Mouse (Mus musculus) neural tube, embryonic 13.5 days (tissue): ENCODE data around the gene Kcnn4. TPM values are rescaled to one million over a fixed set of nuclear protein-coding genes. Genes with fewer than 3 reads are reported as not detected.
A peak's percentile ranks its signal among the peaks of the same experiment; 100 is the strongest.

Experiments used
- ATAC-seq: fragments of 200-750 bp; cut with Nextera tagmentation; 2 replicates; pipeline ENCODE4 v1.8.0; 2017; ENCODE audit warnings: low read depth, mild to moderate bottlenecking, moderate TSS enrichment, moderate library complexity
- H3K27ac ChIP-seq: fragments of 300-500 bp; sonication (generic); replicated peaks from 2 replicates; pipeline ENCODE4 v1.5.1; 2015; ENCODE audit warnings: moderate library complexity, mild to moderate bottlenecking, inconsistent platforms
- H3K27me3 ChIP-seq: fragments of 300-500 bp; sonication (generic); 2 replicates; pipeline ENCODE4 v1.6.1; 2015; ENCODE audit warnings: mild to moderate bottlenecking, inconsistent platforms
- H3K36me3 ChIP-seq: fragments of 300-500 bp; sonication (generic); 2 replicates; pipeline ENCODE4 v1.6.1; 2015; ENCODE audit warnings: mild to moderate bottlenecking, inconsistent platforms
- H3K4me1 ChIP-seq: fragments of 300-500 bp; sonication (generic); replicated peaks from 2 replicates; pipeline ENCODE4 v1.6.1; 2015; ENCODE audit warnings: inconsistent platforms
- H3K4me2 ChIP-seq: fragments of 300-500 bp; sonication (generic); 2 replicates; pipeline ENCODE4 v1.6.1; 2015; ENCODE audit warnings: inconsistent platforms, mild to moderate bottlenecking, moderate library complexity
- H3K4me3 ChIP-seq: fragments of 300-500 bp; sonication (generic); 2 replicates; pipeline ENCODE4 v1.5.1; 2015; ENCODE audit warnings: mild to moderate bottlenecking, inconsistent platforms
- H3K9ac ChIP-seq: fragments of 300-500 bp; sonication (generic); 2 replicates; pipeline ENCODE4 v1.6.1; 2015; ENCODE audit warnings: moderate library complexity, mild to moderate bottlenecking, inconsistent platforms
- H3K9me3 ChIP-seq: fragments of 300-500 bp; sonication (generic); 2 replicates; pipeline ENCODE4 v1.6.1; 2016; ENCODE audit warnings: inconsistent platforms
- WGBS: fragments of 180-500 bp; shearing (Covaris S2); methylation state at CpG from one replicate; pipeline ENCODE4 v1.1.7; 2015; 5-methylcytosine and 5-hydroxymethylcytosine counted together
- polyA plus RNA-seq: library from polyadenylated mRNA; unstranded; fragments of >200 nt; fragmentation: Nextera tagmentation; extraction: Ambion mirVana; gene quantifications from 2 replicates; pipeline ENCODE4 v1.2.1, GENCODE M21; 2015

The Kcnn4 gene
- polyA plus RNA-seq, 1 experiment from 2014 or later = 2.2 TPM

- Histone ChIP-seq H3K36me3 (no peaks in the 10 kb centered on the region), H3K27me3 (no peaks in the 10 kb centered on the region), H3K9ac (no peak overlapping the region), H3K4me2 (no peak overlapping the region), H3K9me3 (no peaks in the 10 kb centered on the region), H3K4me1 (peaks cover 27% of the 10 kb centered on the region), H3K27ac (no peak overlapping the region), H3K4me3 (no peak overlapping the region)
- WGBS = 91% methylated on average over 7 of the region's 7 CpGs
- no peak for ATAC-seq
Observed at GRCm38 (mm10) chr7:24368946-24369345, 1.1 kb upstream of the Kcnn4 start.

GRCm38 (mm10) chr7:24371012-24371808, 1.1 kb downstream of the Kcnn4 start:
- Histone ChIP-seq H3K36me3 (no peaks in the 10 kb centered on the region), H3K4me3 (no peak overlapping the region), H3K27ac (no peak overlapping the region), H3K9me3 (no peaks in the 10 kb centered on the region), H3K9ac (no peak overlapping the region), H3K27me3 (no peaks in the 10 kb centered on the region), H3K4me1 (peaks cover 28% of the 10 kb centered on the region), H3K4me2 (peak overlapping the region; percentile 9; the same call in 1 of the 2 replicates)
- ATAC-seq = no peak
- WGBS = 82% methylated on average over 7 of the region's 7 CpGs

DNA sequence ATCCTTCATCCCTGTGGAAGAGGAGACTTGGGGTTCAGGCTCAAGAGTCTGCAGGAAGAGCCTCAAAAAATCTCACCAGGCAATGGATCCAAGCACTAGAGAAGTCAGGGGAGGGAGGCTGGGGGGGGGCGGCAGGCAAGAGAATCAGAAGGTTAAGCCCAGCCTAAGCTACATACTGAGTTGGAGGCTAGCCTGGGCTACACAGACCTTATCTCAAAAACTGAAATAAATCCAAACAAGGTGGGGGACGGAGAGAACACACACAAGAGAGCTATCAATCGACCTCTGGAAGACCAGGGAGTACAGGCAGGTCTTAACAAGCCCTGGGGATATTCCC, 1.7 kb downstream of the Kcnn4 start:
- Histone ChIP-seq H3K36me3 (no peaks in the 10 kb centered on the region), H3K4me2 (no peak overlapping the region), H3K27me3 (0 out of 2 replicates have a peak, but pooled peaks cover 4% of the 10 kb centered on the region), H3K4me3 (no peak overlapping the region), H3K9ac (no peak overlapping the region), H3K27ac (no peak overlapping the region), H3K4me1 (peaks cover 32% of the 10 kb centered on the region), H3K9me3 (no peaks in the 10 kb centered on the region)
- no peak for ATAC-seq
- 62% methylated on average over 3 of the region's 3 CpGs for whole genome bisulfite sequencing

- H3K4me2 ChIP-seq = no peak overlapping the region
- no peak for ATAC-seq
Observed at GRCm38 (mm10) chr7:24372300-24372699, 2.2 kb downstream of the Kcnn4 start.

DNA sequence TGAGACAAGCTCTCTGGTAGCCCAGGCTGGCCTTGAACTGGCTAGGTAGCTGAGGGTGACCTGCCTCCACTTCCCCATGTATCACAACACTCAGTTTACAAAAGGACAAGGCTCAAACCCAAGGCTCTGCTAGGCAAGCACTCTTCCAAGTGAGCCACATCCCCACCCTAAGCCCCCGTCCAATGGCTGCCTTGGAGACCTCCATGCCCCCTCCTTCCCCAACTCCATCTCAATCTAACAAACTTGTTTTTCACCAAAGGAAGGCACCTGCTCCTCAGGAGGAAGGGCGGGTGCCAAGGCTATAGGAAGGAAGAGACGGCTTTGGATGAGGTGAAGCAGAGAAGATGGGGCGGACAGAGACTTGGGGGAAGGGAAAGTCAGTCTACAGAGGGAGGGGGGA, 2.7 kb downstream of the Kcnn4 start:
- Histone ChIP-seq H3K9me3 (no peaks in the 10 kb centered on the region), H3K4me2 (no peak overlapping the region), H3K27me3 (peaks cover 12% of the 10 kb centered on the region), H3K4me1 (peaks cover 40% of the 10 kb centered on the region), H3K27ac (peak overlapping the region; percentile 82), H3K36me3 (no peaks in the 10 kb centered on the region), H3K4me3 (no peak overlapping the region), H3K9ac (no peak overlapping the region)
- 70% methylated on average over 4 of the region's 4 CpGs for WGBS
- no peak for ATAC-seq

More at GRCm38 (mm10) chr7:24372300-24372699, 2.2 kb downstream of the Kcnn4 start:
- no peaks in the 10 kb centered on the region for H3K9me3 ChIP-seq
- H3K9ac ChIP-seq = no peak overlapping the region
- H3K36me3 ChIP-seq = no peaks in the 10 kb centered on the region
- H3K27me3 ChIP-seq = peaks cover 9% of the 10 kb centered on the region
- peak overlapping the region; percentile 82 for H3K27ac ChIP-seq
- H3K4me1 ChIP-seq = peaks cover 37% of the 10 kb centered on the region
- no peak overlapping the region for H3K4me3 ChIP-seq
- WGBS = 89% methylated on average over 11 of the region's 11 CpGs

GRCm38 (mm10) chr7:24373538-24374379, 3.7 kb downstream of the Kcnn4 start:
- 0 out of 2 replicates have a peak overlapping the region, but pooled peaks have one; percentile 31 for H3K9ac ChIP-seq
- peaks cover 44% of the 10 kb centered on the region for H3K4me1 ChIP-seq
- peaks cover 12% of the 10 kb centered on the region for H3K27me3 ChIP-seq
- H3K9me3 ChIP-seq = no peaks in the 10 kb centered on the region
- H3K27ac ChIP-seq = peak overlapping the region; percentile 82
- 33% methylated on average over 17 of the region's 20 CpGs for WGBS
- peak overlapping the region; percentile 22 for H3K4me2 ChIP-seq
- ATAC-seq = peak; percentile 72
- no peak overlapping the region for H3K4me3 ChIP-seq
- no peaks in the 10 kb centered on the region for H3K36me3 ChIP-seq

DNA sequence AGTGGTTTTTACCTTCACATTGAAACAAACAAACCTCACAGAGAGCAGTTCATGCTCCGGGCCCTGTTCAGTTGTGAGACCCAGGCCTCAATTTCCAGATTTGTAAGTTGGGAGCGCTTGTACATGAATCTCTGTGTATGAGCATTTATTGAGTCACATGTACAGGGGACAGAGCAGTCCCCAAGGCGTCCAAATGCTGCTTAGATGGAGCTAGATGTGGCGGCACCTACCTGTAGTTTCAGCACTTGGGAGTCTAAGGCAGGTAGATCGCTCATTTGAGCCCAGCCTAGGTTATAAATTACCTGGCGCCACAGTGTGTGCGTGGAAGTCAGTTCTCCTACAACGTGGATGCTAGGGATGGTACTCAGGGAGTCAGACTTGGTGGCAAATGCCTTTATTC, 6.4 kb downstream of the Kcnn4 start:
- Histone ChIP-seq H3K27ac (no peak overlapping the region), H3K9me3 (no peaks in the 10 kb centered on the region), H3K36me3 (no peaks in the 10 kb centered on the region), H3K4me3 (no peak overlapping the region), H3K4me1 (peaks cover 35% of the 10 kb centered on the region), H3K4me2 (no peak overlapping the region), H3K27me3 (peaks cover 12% of the 10 kb centered on the region), H3K9ac (no peak overlapping the region)
- WGBS = 88% methylated on average over 8 of the region's 8 CpGs
- no peak for ATAC-seq

- peak overlapping the region; percentile 54 for H3K9ac ChIP-seq
- peaks cover 35% of the 10 kb centered on the region for H3K4me1 ChIP-seq
- H3K36me3 ChIP-seq = no peaks in the 10 kb centered on the region
- H3K4me3 ChIP-seq = peak overlapping the region; percentile 29
- H3K4me2 ChIP-seq = peak overlapping the region; percentile 54
- no peaks in the 10 kb centered on the region for H3K9me3 ChIP-seq
- no peak overlapping the region for H3K27ac ChIP-seq
- no peak for ATAC-seq
- peaks cover 12% of the 10 kb centered on the region for H3K27me3 ChIP-seq
- WGBS = 8% methylated on average over 49 of the region's 49 CpGs
Observed at GRCm38 (mm10) chr7:24377091-24377865, 7.2 kb downstream of the Kcnn4 start.

GRCm38 (mm10) chr7:24378049-24378701, 8.1 kb downstream of the Kcnn4 start:
- H3K9ac ChIP-seq = no peak overlapping the region
- H3K4me1 ChIP-seq = peaks cover 27% of the 10 kb centered on the region
- no peaks in the 10 kb centered on the region for H3K36me3 ChIP-seq
- 71% methylated on average over 10 of the region's 10 CpGs for WGBS
- H3K27me3 ChIP-seq = peaks cover 12% of the 10 kb centered on the region
- no peak overlapping the region for H3K4me2 ChIP-seq
- no peak for ATAC-seq
- no peak overlapping the region for H3K27ac ChIP-seq
- H3K9me3 ChIP-seq = no peaks in the 10 kb centered on the region
- no peak overlapping the region for H3K4me3 ChIP-seq

DNA sequence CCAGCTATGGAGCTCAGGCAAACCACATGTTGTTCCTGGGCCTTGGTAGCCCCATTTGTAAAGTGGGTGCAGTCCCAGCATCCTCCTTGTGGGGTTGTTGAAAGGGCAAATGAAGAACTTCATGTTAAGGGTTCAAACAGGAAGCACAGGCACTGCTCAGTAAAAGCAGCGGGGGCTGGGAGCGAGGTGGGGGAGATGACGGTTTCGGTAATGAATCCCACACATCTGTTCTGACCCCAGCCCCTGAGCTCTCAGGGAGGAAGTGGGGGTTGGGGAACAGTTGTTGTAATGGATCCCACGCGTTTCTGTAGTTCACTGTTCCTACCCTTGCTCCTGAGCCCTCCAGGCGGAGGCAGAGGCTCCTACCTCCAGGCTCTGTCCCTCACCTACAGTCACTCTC, 9.9 kb downstream of the Kcnn4 start:
- H3K27ac ChIP-seq = no peak overlapping the region
- no peak overlapping the region for H3K9ac ChIP-seq
- 65% methylated on average over 7 of the region's 7 CpGs for WGBS
- no peak overlapping the region for H3K4me2 ChIP-seq
- no peak for ATAC-seq
- peaks cover 17% of the 10 kb centered on the region for H3K27me3 ChIP-seq
- peaks cover 16% of the 10 kb centered on the region for H3K4me1 ChIP-seq
- no peaks in the 10 kb centered on the region for H3K9me3 ChIP-seq
- no peaks in the 10 kb centered on the region for H3K36me3 ChIP-seq
- no peak overlapping the region for H3K4me3 ChIP-seq

DNA sequence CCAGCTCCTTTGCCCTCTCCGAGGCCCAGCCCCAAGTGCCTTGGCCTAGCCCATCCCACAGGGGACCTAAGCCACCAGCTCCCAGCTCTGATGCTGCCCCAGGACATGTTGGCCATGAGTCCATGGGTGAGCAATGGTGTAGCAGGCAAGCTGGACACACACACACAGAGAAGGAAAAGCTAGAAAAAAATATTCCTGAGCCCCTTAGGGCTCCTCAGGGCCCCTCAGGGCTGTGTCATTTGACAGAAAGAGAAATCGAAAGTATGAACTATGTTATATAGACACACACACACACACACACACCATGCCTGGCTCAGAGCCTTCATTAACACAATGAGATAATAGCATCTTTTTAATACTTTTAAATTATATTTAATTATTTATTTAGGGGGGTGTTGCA, 10.3 kb downstream of the Kcnn4 start:
- Histone ChIP-seq H3K9ac (no peak overlapping the region), H3K36me3 (no peaks in the 10 kb centered on the region), H3K9me3 (no peaks in the 10 kb centered on the region), H3K4me1 (peaks cover 16% of the 10 kb centered on the region), H3K27me3 (peaks cover 17% of the 10 kb centered on the region), H3K4me3 (no peak overlapping the region), H3K4me2 (no peak overlapping the region), H3K27ac (no peak overlapping the region)
- WGBS = 80% methylated on average over 2 of the region's 2 CpGs
- ATAC-seq = no peak
